Mouse (Mus musculus) duodenum, adult 2 months (tissue): ENCODE measurements around the gene Tas2r103. TPM values are rescaled to one million over a fixed set of nuclear protein-coding genes. Genes with fewer than 3 reads are reported as not detected.

Source experiments
- polyA plus RNA-seq: library from polyadenylated mRNA; depleted of rRNA; stranded (reverse); fragments of >200 nt; gene quantifications from 2 replicates; pipeline ENCODE4 v1.2.3, GENCODE M21; 2012; ENCODE audit warnings: low replicate concordance; rRNA removed

The Tas2r103 gene
- polyA plus RNA-seq = not detected in 2 replicates

DNA sequence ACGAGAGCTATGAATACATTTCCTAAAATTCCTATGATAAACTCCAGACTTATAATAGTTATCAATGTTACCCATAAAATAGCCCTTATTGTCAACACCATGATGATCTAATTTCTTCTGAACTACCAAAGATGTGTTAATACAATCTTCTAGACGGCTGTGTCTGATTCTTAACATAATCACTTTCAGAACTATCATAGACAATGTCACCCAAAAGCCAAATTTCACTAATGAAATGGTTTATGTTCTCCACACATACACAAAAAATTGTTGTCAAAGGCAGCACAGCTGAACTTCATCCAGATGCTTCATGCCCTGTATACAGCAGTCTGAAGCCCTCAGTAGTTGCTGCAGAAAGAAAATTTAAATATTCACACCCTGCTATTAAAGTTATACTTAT lies at the start of gene Tas2r103:
Gene Tas2r103, minus strand, starts transcription at position 101 of the 400 bp plus-strand sequence.

DNA sequence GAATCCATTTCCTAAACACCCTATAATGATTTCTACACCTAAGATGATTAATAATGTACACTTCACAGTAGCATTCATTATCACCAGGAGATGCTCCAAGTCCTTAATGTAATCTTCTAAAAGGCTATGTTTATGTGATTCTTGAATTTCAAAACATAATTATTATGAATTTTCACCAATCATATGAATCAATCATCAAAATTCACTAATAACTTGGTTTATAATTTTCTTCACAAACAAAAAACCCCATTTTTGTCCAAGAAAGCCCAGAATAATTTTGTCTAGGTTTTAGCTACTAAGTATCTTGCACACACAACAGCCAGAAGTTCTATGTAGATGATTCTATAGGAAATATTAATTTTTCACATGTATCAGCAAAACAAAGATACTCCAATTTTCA lies 18.8 kb upstream of the Tas2r103 start, which contains the start of gene Tas2r140:
Gene Tas2r140, minus strand, starts transcription at position 101 of the 400 bp plus-strand sequence.

Other genes starting within 250 kb of the Tas2r103 start
- gene Tas2r117, start 234.3 kb downstream of the Tas2r103 start, polyA plus RNA-seq = not detected in 2 replicates
- gene Tas2r123, start 190.0 kb downstream of the Tas2r103 start, polyA plus RNA-seq = not detected in 2 replicates
- not detected in 2 replicates for gene Tas2r116, start 181.7 kb downstream of the Tas2r103 start, polyA plus RNA-seq
- gene Tas2r110, start 169.1 kb downstream of the Tas2r103 start, polyA plus RNA-seq = not detected in 2 replicates
- gene Tas2r113, start 144.1 kb downstream of the Tas2r103 start, polyA plus RNA-seq = not detected in 2 replicates
- not detected in 2 replicates for gene Tas2r125, start 127.5 kb downstream of the Tas2r103 start, polyA plus RNA-seq
- gene Tas2r129, start 86.0 kb downstream of the Tas2r103 start, polyA plus RNA-seq = not detected in 2 replicates
- not detected in 2 replicates for gene Tas2r131, start 79.2 kb downstream of the Tas2r103 start, polyA plus RNA-seq
- gene Tas2r109, start 56.1 kb downstream of the Tas2r103 start, polyA plus RNA-seq = not detected in 2 replicates
- gene Tas2r140, start 18.7 kb upstream of the Tas2r103 start, polyA plus RNA-seq = not detected in 2 replicates
- gene Smim10l1, start 67.8 kb upstream of the Tas2r103 start, polyA plus RNA-seq = 77.9 and 96.2 TPM in 2 replicates